Mouse (Mus musculus) lung, postnatal 0 days (tissue): ENCODE results near the gene Wdr54.

Source experiments
- CTCF ChIP-seq: IDR thresholded peaks from 2 replicates; pipeline ENCODE4 v1.5.1; 2016; ENCODE audit warnings: antibody characterized with exemption, mild to moderate bottlenecking
- EP300 ChIP-seq: IDR thresholded peaks from 2 replicates; pipeline ENCODE4 v1.6.1; 2016; ENCODE audit warnings: antibody characterized with exemption, mild to moderate bottlenecking, control low read depth

GRCm38 (mm10) chr6:83151721-83152120, 4.5 kb downstream of the Wdr54 start:
- TF ChIP-seq CTCF (no peak), EP300 (no peak)
